Mouse (Mus musculus): ENCODE results near the gene Tom1l2. TPM values are rescaled to one million over a fixed set of nuclear protein-coding genes. Genes with fewer than 3 reads are reported as not detected.

The Tom1l2 gene
- polyA plus RNA-seq, 1 experiment from 2014 or later = 36.7 TPM

GRCm38 (mm10) chr11:60216671-60217070, 136.0 kb downstream of the Tom1l2 start:
- H3K27me3 ChIP-seq = no peaks in the 10 kb centered on the region
- H3K4me2 ChIP-seq (replicated peaks) = no peak overlapping the region
- peaks cover 9% of the 10 kb centered on the region; the same call in 1 of the 2 replicates for H3K36me3 ChIP-seq
- H3K27ac ChIP-seq (replicated peaks) = no peak overlapping the region
- WGBS = 89% methylated on average over 1 of the region's 1 CpGs
- no peak overlapping the region for H3K4me3 ChIP-seq (replicated peaks)
- H3K9me3 ChIP-seq (replicated peaks) = no peaks in the 10 kb centered on the region
- no peak for ATAC-seq (ENCODE audit: insufficient number of reproducible peaks, low FRiP score, low TSS enrichment, low read depth)
- peaks cover 71% of the 10 kb centered on the region for H3K4me1 ChIP-seq
- no peak overlapping the region for H3K9ac ChIP-seq

- H3K27me3 ChIP-seq = no peaks in the 10 kb centered on the region
- no peak overlapping the region for H3K4me3 ChIP-seq (replicated peaks)
- H3K27ac ChIP-seq (replicated peaks) = peak overlapping the region; percentile 13; the same call in 1 of the 2 replicates
- no peak overlapping the region for H3K9ac ChIP-seq
- H3K36me3 ChIP-seq = peaks cover 7% of the 10 kb centered on the region; the same call in 1 of the 2 replicates
- peaks cover 75% of the 10 kb centered on the region for H3K4me1 ChIP-seq
- 49% methylated on average over 6 of the region's 6 CpGs for WGBS
- no peaks in the 10 kb centered on the region for H3K9me3 ChIP-seq (replicated peaks)
- H3K4me2 ChIP-seq (replicated peaks) = no peak overlapping the region
- no peak for ATAC-seq (ENCODE audit: insufficient number of reproducible peaks, low FRiP score, low TSS enrichment, low read depth)
Observed at GRCm38 (mm10) chr11:60213266-60213665, 139.4 kb downstream of the Tom1l2 start.

GRCm38 (mm10) chr11:60211761-60212160, 140.9 kb downstream of the Tom1l2 start:
- Histone ChIP-seq H3K27ac (replicated peaks) (0 out of 2 replicates have a peak overlapping the region, but pooled peaks have one; percentile 6), H3K36me3 (peaks cover 6% of the 10 kb centered on the region; the same call in 1 of the 2 replicates), H3K4me3 (replicated peaks) (no peak overlapping the region), H3K9ac (no peak overlapping the region), H3K4me1 (peaks cover 83% of the 10 kb centered on the region), H3K4me2 (replicated peaks) (no peak overlapping the region), H3K27me3 (no peaks in the 10 kb centered on the region), H3K9me3 (replicated peaks) (no peaks in the 10 kb centered on the region)
- ATAC-seq (ENCODE audit: insufficient number of reproducible peaks, low FRiP score, low TSS enrichment, low read depth) = no peak
- WGBS = 56% methylated on average over 12 of the region's 12 CpGs

DNA sequence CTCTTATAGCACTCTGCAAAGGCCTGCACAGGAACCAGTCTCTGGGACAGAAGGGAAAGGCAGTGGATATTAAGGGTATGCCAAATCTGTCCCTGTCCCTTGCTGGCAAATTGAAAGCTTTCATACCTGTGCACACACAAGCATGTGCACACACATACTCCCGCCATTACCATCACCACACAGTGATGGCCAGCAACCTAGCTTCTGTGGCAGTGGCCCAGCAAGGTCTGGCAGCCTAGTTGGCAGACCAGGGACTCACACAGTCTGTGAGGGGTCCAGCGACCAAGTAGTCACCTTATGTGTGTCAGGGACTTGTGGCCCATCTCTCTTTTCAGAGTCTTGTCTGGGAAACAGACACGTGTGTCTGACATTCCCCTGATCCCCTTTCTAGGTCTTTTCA, 141.6 kb downstream of the Tom1l2 start:
- 64% methylated on average over 3 of the region's 3 CpGs for WGBS
- H3K9ac ChIP-seq = no peak overlapping the region
- H3K27ac ChIP-seq (replicated peaks) = peak overlapping the region; percentile 82
- H3K4me2 ChIP-seq (replicated peaks) = peak overlapping the region; percentile 80
- peaks cover 12% of the 10 kb centered on the region for H3K36me3 ChIP-seq
- H3K4me1 ChIP-seq = peaks cover 83% of the 10 kb centered on the region
- no peaks in the 10 kb centered on the region for H3K9me3 ChIP-seq (replicated peaks)
- no peak overlapping the region for H3K4me3 ChIP-seq (replicated peaks)
- no peak for ATAC-seq (ENCODE audit: insufficient number of reproducible peaks, low FRiP score, low TSS enrichment, low read depth)
- no peaks in the 10 kb centered on the region for H3K27me3 ChIP-seq

GRCm38 (mm10) chr11:60210305-60210724, 142.4 kb downstream of the Tom1l2 start:
- H3K36me3 ChIP-seq = peaks cover 20% of the 10 kb centered on the region
- H3K9ac ChIP-seq = peak overlapping the region; percentile 31; the same call in 1 of the 2 replicates
- ATAC-seq (ENCODE audit: insufficient number of reproducible peaks, low FRiP score, low TSS enrichment, low read depth) = peak; percentile 91
- peak overlapping the region; percentile 82 for H3K27ac ChIP-seq (replicated peaks)
- WGBS = under 1% methylated on average over 47 of the region's 47 CpGs
- no peaks in the 10 kb centered on the region for H3K27me3 ChIP-seq
- peaks cover 77% of the 10 kb centered on the region for H3K4me1 ChIP-seq
- H3K9me3 ChIP-seq (replicated peaks) = no peaks in the 10 kb centered on the region
- peak overlapping the region; percentile 80 for H3K4me2 ChIP-seq (replicated peaks)
- H3K4me3 ChIP-seq (replicated peaks) = peak overlapping the region; percentile 52

- WGBS = 2% methylated on average over 2 of the region's 2 CpGs
- Histone ChIP-seq H3K36me3 (peaks cover 24% of the 10 kb centered on the region), H3K4me3 (replicated peaks) (peak overlapping the region; percentile 52), H3K4me2 (replicated peaks) (peak overlapping the region; percentile 80), H3K9me3 (replicated peaks) (no peaks in the 10 kb centered on the region), H3K27ac (replicated peaks) (peak overlapping the region; percentile 82), H3K4me1 (peaks cover 77% of the 10 kb centered on the region), H3K27me3 (no peaks in the 10 kb centered on the region), H3K9ac (peak overlapping the region; percentile 28; the same call in 1 of the 2 replicates)
- no peak for ATAC-seq (ENCODE audit: insufficient number of reproducible peaks, low FRiP score, low TSS enrichment, low read depth)
Observed at GRCm38 (mm10) chr11:60209933-60210249, 142.8 kb downstream of the Tom1l2 start.

DNA sequence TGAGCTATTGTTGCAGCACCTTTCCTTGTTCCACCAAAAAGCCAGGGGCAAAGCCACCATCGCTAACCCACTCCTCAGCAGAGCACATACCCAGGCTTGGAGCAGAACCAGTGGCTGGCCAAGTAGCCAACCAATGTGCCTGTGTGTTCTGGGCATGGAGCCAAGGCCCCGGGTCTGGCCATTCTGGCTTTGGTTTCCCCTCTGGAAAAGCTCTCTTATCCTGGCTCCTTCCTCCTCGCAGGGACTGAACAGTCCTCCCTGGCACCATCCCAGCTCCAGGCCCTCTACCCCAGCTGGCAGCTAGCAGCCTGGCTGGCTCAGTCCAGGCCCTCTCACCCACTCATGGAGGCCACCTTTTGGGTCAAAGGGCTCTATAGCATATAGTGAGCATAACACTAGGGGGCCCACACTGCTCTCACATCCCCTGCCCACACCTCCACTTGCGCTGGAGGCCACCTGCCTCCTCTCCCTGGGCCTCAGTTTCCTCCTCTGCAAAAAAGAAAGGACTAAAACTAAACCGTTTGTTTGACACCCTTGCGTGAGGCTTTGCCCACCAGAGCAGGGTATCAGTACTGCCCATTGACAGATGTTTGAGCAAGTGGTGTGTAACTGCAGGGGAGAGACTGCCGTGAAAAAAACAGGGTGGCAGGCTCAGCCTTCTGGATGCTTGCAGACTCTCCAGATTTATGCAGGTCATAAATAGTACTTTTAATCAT, 143.3 kb downstream of the Tom1l2 start:
- Histone ChIP-seq H3K4me1 (peaks cover 77% of the 10 kb centered on the region), H3K4me2 (replicated peaks) (peak overlapping the region; percentile 80), H3K27ac (replicated peaks) (peak overlapping the region; percentile 82), H3K27me3 (no peaks in the 10 kb centered on the region), H3K4me3 (replicated peaks) (peak overlapping the region; percentile 52), H3K9me3 (replicated peaks) (no peaks in the 10 kb centered on the region), H3K9ac (peak overlapping the region; percentile 28), H3K36me3 (peaks cover 30% of the 10 kb centered on the region)
- WGBS = 27% methylated on average over 7 of the region's 7 CpGs
- 0 out of 2 replicates have a peak, but pooled peaks have one; percentile 8 for ATAC-seq (ENCODE audit: insufficient number of reproducible peaks, low FRiP score, low TSS enrichment, low read depth)

GRCm38 (mm10) chr11:60208712-60209111, 144.0 kb downstream of the Tom1l2 start:
- no peak for ATAC-seq (ENCODE audit: insufficient number of reproducible peaks, low FRiP score, low TSS enrichment, low read depth)

DNA sequence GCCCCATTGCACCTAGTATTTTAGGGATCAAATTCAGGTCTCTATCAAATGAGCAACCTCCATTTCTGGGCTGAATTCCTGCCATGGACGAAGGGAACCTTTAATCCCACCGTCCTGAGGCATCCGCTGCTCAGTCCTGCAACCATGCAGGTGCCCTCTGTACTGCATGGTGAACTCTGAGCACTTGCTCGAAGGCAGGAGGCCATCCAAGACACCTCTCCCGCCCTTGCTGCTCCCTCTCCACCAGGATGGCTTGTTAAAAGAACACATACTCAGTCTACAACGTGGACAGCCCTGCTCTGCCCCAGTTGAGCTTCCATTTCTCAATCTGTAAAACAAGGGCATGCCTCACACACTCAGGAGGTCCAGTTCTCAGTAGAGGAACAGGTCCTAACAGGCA, 144.5 kb downstream of the Tom1l2 start:
- 47% methylated on average over 6 of the region's 6 CpGs for WGBS
- peaks cover 40% of the 10 kb centered on the region for H3K36me3 ChIP-seq
- no peaks in the 10 kb centered on the region for H3K27me3 ChIP-seq
- H3K9me3 ChIP-seq (replicated peaks) = no peaks in the 10 kb centered on the region
- H3K9ac ChIP-seq = no peak overlapping the region; the same call in 1 of the 2 replicates
- no peak for ATAC-seq (ENCODE audit: insufficient number of reproducible peaks, low FRiP score, low TSS enrichment, low read depth)
- peak overlapping the region; percentile 52 for H3K4me3 ChIP-seq (replicated peaks)
- peaks cover 67% of the 10 kb centered on the region for H3K4me1 ChIP-seq
- peak overlapping the region; percentile 82; the same call in 1 of the 2 replicates for H3K27ac ChIP-seq (replicated peaks)
- peak overlapping the region; percentile 80 for H3K4me2 ChIP-seq (replicated peaks)

More at GRCm38 (mm10) chr11:60208712-60209111, 144.0 kb downstream of the Tom1l2 start:
- H3K27me3 ChIP-seq = no peaks in the 10 kb centered on the region
- H3K9ac ChIP-seq = peak overlapping the region; percentile 28
- peak overlapping the region; percentile 80 for H3K4me2 ChIP-seq (replicated peaks)
- 45% methylated on average over 4 of the region's 4 CpGs for WGBS
- H3K27ac ChIP-seq (replicated peaks) = peak overlapping the region; percentile 82
- H3K36me3 ChIP-seq = peaks cover 35% of the 10 kb centered on the region
- peak overlapping the region; percentile 52 for H3K4me3 ChIP-seq (replicated peaks)
- H3K4me1 ChIP-seq = peaks cover 72% of the 10 kb centered on the region
- H3K9me3 ChIP-seq (replicated peaks) = no peaks in the 10 kb centered on the region

DNA sequence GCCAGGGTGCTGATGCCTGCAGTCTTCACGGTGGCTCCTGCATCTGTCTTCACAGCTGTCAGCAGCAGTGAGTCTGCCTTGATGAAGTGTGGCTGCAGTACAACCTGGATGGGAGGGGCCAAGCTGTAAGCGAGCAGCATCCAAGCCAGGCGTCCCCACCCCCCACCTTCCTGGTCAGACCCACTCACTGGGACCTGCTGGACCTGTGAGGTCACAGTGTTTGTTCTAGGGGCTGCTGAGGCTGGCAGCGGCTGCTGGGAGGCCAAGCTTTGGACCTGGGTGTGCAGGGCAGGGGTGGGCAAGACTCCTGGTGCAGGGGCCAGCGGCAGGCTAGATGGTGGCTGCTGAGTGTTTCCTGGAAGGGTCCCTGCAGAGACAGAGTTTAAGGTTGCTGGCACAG, 146.5 kb downstream of the Tom1l2 start:
- Histone ChIP-seq H3K36me3 (peaks cover 60% of the 10 kb centered on the region), H3K4me3 (replicated peaks) (no peak overlapping the region), H3K9me3 (replicated peaks) (no peaks in the 10 kb centered on the region), H3K4me2 (replicated peaks) (no peak overlapping the region), H3K27me3 (no peaks in the 10 kb centered on the region), H3K4me1 (peaks cover 47% of the 10 kb centered on the region), H3K9ac (no peak overlapping the region), H3K27ac (replicated peaks) (no peak overlapping the region)
- 63% methylated on average over 5 of the region's 5 CpGs for WGBS
- ATAC-seq (ENCODE audit: insufficient number of reproducible peaks, low FRiP score, low TSS enrichment, low read depth) = no peak

GRCm38 (mm10) chr11:60205026-60205425, 147.7 kb downstream of the Tom1l2 start:
- peaks cover 39% of the 10 kb centered on the region for H3K4me1 ChIP-seq
- H3K9me3 ChIP-seq (replicated peaks) = no peaks in the 10 kb centered on the region
- no peak overlapping the region for H3K9ac ChIP-seq
- H3K4me3 ChIP-seq (replicated peaks) = no peak overlapping the region
- WGBS = 83% methylated on average over 12 of the region's 12 CpGs
- peaks cover 72% of the 10 kb centered on the region for H3K36me3 ChIP-seq
- H3K27ac ChIP-seq (replicated peaks) = no peak overlapping the region
- H3K4me2 ChIP-seq (replicated peaks) = no peak overlapping the region
- no peak for ATAC-seq (ENCODE audit: insufficient number of reproducible peaks, low FRiP score, low TSS enrichment, low read depth)
- no peaks in the 10 kb centered on the region for H3K27me3 ChIP-seq
